Mouse (Mus musculus): ENCODE data around the gene Rbm20.

Rbm20 gene

GRCm38 (mm10) chr19:53752993-53753392 is 75.9 kb downstream of the Rbm20 start:
- no peak for DNase-seq (ENCODE audit: low read depth in 2 of 2, low spot score in 2 of 2)

DNA sequence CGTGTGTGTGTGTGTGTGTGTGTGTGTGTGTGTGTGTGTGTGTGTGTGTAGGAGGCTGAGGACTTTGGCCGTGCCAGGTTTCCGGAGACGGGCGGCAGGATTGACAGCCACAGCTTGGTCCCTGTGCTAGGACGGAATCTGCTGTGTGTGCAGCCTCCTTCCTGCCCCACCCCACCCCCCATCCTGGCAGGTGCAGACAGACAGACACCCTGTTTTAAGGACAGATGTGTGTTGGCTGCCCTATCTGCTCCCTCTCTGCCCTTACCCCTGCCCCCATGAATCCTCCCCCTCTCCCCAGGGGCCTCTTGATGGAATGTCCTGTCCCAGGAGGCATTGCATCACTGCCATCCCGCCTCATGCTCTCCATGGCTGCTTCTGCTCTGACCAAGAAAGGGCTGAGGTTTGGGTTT is 77.3 kb downstream of the Rbm20 start:
- no peak for DNase-seq (ENCODE audit: low read depth in 2 of 2, low spot score in 2 of 2)

- DNase-seq (ENCODE audit: low read depth in 2 of 2, low spot score in 2 of 2), result no peak
Observed at GRCm38 (mm10) chr19:53755346-53755745, 78.2 kb downstream of the Rbm20 start.

GRCm38 (mm10) chr19:53757432-53758109 is 80.5 kb downstream of the Rbm20 start:
- DNase-seq (ENCODE audit: low read depth in 2 of 2, low spot score in 2 of 2), result no peak

DNA sequence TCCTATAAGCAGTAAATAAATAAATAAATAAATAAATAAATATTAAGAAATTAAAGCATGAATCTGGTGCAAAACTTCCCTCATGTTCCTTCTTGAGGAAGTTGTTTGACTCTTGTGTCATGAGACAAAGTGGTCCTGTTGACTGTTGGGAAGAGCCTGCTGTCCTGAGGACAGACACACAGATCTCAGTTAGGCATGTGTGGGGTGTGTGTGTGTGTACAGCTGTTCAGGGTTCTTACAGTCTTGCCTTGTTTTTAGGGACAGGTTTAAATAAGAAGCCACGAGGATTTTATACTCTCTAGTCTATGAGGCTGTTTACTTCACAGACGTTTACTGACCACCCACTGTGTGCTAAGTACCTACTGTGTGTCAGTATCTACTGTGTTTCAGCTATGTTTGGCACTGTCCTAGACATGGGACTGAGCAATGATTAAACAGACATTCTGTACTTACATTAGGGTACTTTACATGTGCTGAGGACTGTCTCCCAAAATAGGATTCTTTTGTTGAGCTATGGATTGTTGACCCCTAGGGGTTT is 81.8 kb downstream of the Rbm20 start:
- no peak for DNase-seq (ENCODE audit: low read depth in 2 of 2, low spot score in 2 of 2)

DNA sequence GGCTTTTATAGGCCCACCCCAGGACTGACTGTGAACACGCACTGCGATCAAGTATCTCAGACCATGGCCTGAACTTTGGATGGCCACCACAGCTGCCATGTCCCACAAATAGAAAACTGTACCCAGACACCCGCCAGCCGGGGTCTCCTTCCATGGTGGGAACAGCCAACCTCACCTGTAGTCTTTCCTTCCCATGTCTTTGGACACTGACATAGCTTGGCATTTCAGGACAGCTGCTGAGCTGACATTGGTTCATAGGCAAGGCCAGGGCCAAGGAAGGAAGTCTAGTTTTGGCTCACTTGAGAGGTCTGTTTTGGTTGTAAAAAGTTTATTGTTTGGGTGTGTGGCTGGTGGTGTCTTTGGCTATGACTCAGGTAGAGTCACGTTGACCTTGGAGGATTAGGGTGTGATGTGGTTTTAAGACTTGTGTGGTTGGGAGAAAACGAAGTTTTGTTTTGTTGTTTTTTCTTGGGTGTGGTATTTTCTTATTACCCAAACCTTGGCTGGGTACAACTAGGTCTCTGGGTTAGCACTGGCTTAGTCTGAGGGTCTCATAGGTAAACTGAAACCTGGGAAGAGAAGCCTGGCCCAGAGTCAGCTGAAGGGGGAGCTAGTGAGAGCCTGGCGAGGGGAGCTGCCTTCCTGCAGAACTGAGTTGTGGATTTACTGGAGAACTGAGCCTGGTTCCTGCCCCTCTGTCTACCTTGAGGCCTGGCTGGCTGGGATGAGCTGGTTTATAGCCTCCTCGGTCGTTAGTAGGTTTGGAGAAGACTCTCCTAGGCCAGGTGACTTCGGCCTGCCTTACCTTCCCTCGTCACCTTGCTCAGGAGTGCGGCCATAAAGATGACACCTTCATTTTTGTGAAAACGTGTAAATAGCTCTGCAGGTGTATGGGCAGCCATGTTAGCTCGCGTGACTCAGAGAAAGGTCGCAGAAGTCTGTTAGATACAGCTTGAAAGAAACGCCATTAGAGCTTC is 83.3 kb downstream of the Rbm20 start:
- no peak for DNase-seq (ENCODE audit: low read depth in 2 of 2, low spot score in 2 of 2)

GRCm38 (mm10) chr19:53762749-53763438 is 85.8 kb downstream of the Rbm20 start:
- DNase-seq (ENCODE audit: low read depth in 2 of 2, low spot score in 2 of 2), result peak in 1 of 2 experiments; percentile 22

- DNase-seq (ENCODE audit: low read depth in 2 of 2, low spot score in 2 of 2), result no peak
Observed at GRCm38 (mm10) chr19:53764688-53765478, 87.8 kb downstream of the Rbm20 start.

DNA sequence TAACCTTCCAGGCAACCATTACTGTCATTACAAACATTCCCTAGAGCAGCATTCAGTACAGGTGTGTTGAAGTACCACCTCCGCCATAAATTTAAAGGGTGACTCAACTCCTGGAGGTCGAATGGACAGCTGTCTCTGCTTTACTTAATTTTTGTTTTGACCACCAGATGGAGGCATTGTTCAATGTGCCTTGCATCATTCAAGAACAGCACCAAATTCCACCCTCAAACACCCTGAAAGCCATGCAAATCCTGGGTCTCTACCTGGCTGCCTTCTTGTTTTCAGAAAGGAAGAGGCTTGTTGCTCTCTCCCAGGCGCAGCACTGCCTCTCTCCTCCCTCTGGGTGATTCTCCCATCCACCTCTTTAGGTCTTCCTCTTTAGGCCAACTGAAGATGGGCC is 91.4 kb downstream of the Rbm20 start:
- DNase-seq (ENCODE audit: low read depth in 2 of 2, low spot score in 2 of 2), result peak; percentile 30 to 68

- no peak for DNase-seq (ENCODE audit: low read depth in 2 of 2, low spot score in 2 of 2)
Observed at GRCm38 (mm10) chr19:53773937-53774640, 97.0 kb downstream of the Rbm20 start.

DNA sequence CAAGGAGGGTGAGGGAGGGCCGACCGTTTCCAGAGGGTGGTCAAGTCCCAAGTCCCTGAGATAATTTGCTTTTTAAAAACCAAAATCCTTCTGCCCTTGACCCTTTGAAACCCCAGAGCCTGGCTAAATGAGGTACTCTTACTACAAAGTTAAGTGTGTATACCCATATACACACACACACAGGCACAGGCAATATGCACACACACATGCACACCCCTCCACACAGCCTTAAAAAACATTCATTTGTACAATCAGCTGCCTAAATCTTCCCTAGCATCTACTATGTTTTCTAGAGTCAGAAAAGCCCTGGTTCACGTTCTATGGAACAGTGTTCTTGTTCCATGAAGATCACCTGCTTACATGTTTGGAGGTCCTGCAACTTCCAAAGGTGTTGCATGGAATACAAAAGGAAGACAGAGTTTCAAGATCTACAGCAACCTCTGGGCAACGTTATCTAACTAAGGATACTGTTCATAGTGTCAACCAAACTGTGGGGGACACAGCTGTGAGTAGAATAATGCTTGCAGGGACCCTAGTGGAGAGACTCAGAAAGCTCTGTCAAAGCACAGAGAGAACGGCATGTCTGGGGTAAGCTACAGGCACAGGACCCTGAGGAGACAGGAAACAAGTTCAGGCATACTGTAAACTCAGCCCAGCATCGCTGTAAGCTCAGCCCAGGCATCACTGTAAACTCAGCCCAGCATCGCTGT is 97.7 kb downstream of the Rbm20 start:
- DNase-seq (ENCODE audit: low read depth in 2 of 2, low spot score in 2 of 2), result no peak

DNA sequence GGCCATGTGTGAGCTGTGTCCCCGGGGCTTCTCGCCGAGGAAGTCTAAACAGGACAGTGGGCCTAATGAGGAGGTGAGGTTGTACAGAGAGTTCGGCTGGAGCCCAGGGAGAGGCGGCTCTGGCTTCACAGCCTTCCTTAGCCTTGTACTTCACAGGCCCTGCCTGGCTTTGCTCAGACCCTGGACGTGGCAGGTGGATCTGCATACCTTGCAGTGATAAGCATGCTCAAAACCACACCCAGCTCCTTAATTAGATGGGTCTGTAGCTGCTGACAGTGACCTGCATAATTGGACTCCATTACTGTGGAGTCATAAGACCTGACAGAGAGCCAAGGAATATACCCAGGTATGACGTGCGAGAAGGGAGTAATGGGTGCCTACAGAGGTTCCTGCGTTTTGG is 102.3 kb downstream of the Rbm20 start:
- DNase-seq (ENCODE audit: low read depth in 2 of 2, low spot score in 2 of 2), result no peak

DNA sequence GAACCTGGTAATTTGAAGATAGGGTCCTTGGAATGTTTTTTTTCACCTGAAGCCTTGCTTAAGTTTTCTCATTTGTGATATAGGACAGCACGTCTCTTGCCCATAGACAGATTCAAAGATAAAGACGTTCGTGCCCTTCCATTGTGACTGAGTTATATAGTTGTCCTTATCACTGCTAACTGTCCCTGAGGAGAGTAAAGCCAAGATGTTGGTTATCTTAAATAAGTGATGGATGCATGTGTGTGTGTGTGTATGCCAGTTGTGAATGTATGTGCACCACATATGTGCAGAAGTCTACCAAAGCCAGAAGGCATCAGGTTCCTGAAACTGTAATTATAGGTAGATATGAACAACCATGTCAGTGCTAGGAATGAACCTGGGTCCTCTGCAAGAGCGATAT is 102.7 kb downstream of the Rbm20 start:
- DNase-seq (ENCODE audit: low read depth in 2 of 2, low spot score in 2 of 2), result no peak

GRCm38 (mm10) chr19:53780752-53781602 is 103.9 kb downstream of the Rbm20 start:
- no peak for DNase-seq (ENCODE audit: low read depth in 2 of 2, low spot score in 2 of 2)

- no peak for DNase-seq (ENCODE audit: low read depth in 2 of 2, low spot score in 2 of 2)
Observed at GRCm38 (mm10) chr19:53781826-53782225, 104.7 kb downstream of the Rbm20 start.

DNA sequence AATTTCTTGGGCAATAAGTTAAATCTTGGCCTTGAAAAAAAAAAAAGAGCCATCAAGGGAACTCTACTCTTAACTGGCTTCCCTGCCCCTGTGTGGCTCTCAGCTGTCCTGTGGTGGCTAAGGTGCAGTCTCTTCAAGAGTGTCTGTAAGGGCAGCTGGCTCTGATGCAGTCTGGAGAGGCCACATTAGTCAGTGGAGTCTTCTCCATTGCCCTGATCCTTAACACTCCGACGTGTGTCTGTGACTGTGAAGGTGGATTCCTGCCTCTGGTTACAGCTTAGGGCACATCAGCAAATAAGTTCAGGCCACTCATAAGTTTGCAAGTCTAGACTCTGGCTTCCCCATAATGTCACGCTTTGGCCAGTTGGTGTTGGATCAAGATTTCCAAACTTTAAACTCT is 108.2 kb downstream of the Rbm20 start:
- no peak for DNase-seq (ENCODE audit: low read depth in 2 of 2, low spot score in 2 of 2)

DNA sequence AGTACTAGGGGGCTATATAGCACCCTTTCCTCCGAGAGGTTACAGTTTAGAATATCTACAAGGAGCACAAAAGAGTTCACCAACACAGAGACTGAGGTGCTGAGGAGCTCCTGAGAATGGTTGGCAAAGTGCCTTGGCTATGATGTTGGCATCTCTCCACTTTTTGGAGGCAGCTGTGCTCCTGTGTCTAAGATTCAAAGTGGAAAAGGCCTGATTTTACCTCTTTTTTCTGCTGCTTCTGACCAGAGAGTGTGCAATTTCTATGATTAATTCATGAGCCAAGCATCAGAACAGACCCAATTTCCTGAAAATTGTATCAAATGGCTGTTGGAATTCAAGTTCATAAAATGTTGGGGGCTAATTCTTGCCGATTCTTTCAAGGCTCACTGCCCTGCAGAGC is 109.1 kb downstream of the Rbm20 start:
- DNase-seq (ENCODE audit: low read depth in 2 of 2, low spot score in 2 of 2), result no peak

DNA sequence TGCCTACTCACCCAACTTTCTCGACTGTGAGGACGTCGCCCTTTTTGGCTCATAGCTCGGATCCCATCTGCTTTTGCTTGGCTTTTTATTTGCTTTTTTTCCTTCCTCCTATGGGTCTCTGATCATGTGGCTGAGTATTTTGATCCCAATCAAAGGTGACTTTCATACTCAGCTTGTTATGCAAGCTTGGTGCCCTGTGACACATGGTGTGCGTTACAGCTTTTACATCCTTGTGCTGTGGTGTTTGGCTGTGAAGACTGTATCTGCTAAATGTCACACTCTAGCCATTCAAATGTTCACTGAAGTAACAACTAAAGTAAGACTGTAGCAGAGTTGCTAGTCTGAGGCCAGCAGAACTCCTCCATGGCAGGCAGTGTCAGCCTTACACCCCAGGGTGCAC is 109.7 kb downstream of the Rbm20 start:
- no peak for DNase-seq (ENCODE audit: low read depth in 2 of 2, low spot score in 2 of 2)

Measured in CD8-positive naive resting alpha-beta T cell, adult 2 months (primary cell).